Mouse (Mus musculus): ENCODE results near the gene Nhlrc2. TPM values are rescaled to one million over a fixed set of nuclear protein-coding genes. Genes with fewer than 3 reads are reported as not detected.

The Nhlrc2 gene
- total RNA-seq, 2 experiments from 2014 or later, result 10.9 to 12.2 TPM

Other genes with a start within 250 kb of the Nhlrc2 start
- under 1 TPM; 0.47 to 0.48 TPM for gene Nrap, start 158.2 kb upstream of the Nhlrc2 start, total RNA-seq (2021)
- gene Casp7, start 151.1 kb upstream of the Nhlrc2 start, total RNA-seq (2021), result 1 to 10 TPM; 6.6 to 6.8 TPM
- gene Plekhs1, start 86.6 kb upstream of the Nhlrc2 start, total RNA-seq (2021), result 1 to 10 TPM in 1 of 2 experiments, under 1 TPM in 1; 0.76 to 1.8 TPM
- 10 to 100 TPM in 1 of 2 experiments, 1 to 10 TPM in 1; 8.9 to 10.3 TPM for gene Dclre1a, start within 50 bp of the Nhlrc2 start, total RNA-seq (2021)
- 10 to 100 TPM; 40.1 to 43.9 TPM for gene Adrb1, start 173.9 kb downstream of the Nhlrc2 start, total RNA-seq (2021)